ENCODE assay signal across 8 mouse cellular contexts in the genomic region with DNA sequence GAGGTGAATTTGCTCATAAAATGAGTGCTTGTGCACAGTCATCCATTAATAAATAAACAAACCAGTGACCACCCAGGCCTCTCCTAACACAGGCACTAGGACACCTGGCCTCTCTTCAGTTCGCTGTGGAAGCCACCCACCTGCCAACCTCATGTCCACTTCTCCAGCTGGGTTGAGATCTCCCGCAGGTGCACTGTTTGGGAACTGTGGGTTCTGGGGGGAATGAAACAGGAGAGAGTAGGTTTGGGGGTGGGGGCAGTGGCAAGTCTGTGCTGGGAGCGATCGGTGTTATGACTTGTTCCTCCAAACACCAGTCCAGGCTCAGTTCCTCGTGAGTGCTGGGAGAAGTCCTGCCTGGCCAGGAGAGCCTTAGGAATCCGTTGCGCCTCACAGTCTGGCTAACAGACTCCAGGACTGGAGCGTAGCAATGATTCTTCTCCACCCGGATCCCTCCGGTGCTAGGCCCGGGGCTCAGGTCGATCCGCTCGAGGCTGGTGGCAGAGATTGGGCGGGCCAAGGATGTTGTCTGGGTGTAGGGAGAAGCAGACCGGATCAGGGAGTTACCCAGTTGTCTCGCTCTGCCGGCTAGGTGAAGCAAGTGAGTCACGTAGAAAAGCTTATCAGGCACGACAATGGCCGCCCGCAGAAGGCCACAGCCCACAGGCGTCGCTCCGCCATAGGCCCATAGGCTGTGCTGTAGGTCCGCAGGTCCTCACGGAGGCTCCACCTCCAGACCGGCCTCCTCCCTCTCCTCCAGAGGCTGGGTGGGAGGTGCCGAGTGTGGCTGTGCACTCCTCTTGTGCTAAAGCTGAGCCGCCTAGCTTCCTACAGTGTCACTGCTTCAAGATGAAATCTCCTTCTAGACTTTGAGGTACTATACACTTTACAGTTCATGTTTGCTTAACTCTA. TPM values are rescaled to one million over a fixed set of nuclear protein-coding genes. Genes with fewer than 3 reads are reported as not detected.
A peak's percentile ranks its signal among the peaks of the same experiment; 100 is the strongest.
DNase-seq lines count a peak whose midpoint lies in the region; ATAC-seq and TF ChIP-seq lines count a peak whose summit lies in the region.

Fam3a (minus strand) TSS at position 738 of the 909 bp plus-strand sequence.
Ikbkg (plus strand) TSS at position 756 of the 909 bp plus-strand sequence.

- peak; percentile 72 for TF ChIP-seq CTCF in midbrain, postnatal 0 days (IDR thresholded peaks at IDR 0.05)

- peak; percentile 97 for ATAC-seq in embryonic facial prominence, embryonic 13.5 days (ENCODE audit: insufficient number of reproducible peaks, insufficient read depth, low FRiP score, low TSS enrichment, low read depth)
- ATAC-seq in limb, embryonic 14.5 days (ENCODE audit: low FRiP score, low read depth), result peak; percentile 100
- peak; percentile 99 for ATAC-seq in midbrain, postnatal 0 days (ENCODE audit: low FRiP score)

- H3K27ac ChIP-seq in embryonic facial prominence, embryonic 13.5 days, result peak within 1 kb of the TSS; percentile 86
- peak within 1 kb of the TSS; percentile 83 for H3K27ac ChIP-seq in limb, embryonic 14.5 days (replicated peaks; ENCODE audit: low read depth, low read length)
- H3K27ac ChIP-seq in midbrain, postnatal 0 days (ENCODE audit: low read depth, low read length), result peak within 1 kb of the TSS; percentile 85

- 18% methylated on average over 30 of the region's 30 CpGs for WGBS in embryonic facial prominence, embryonic 13.5 days
- 17% methylated on average over 29 of the region's 30 CpGs for WGBS in limb, embryonic 14.5 days
- WGBS in midbrain, postnatal 0 days, result 22% methylated on average over 29 of the region's 30 CpGs

- peak; percentile 90 for DNase-seq in 3134 (ENCODE audit: extremely low read depth, insufficient read length, low spot score)
- DNase-seq in adrenal gland, postnatal 36 days, result peak; percentile 88 to 89
- peak; percentile 80 to 92 for DNase-seq in heart, adult 18-20 months
- peak; percentile 79 to 83 for DNase-seq in kidney, adult 8-10 months
- DNase-seq in limb, embryonic 14.5 days (ENCODE audit: low spot score), result peak; percentile 85
- peak; percentile 93 for DNase-seq in midbrain, postnatal 0 days (ENCODE audit: low spot score)
- DNase-seq in spleen, postnatal 14 days (ENCODE audit: low spot score in 2 of 2), result peak; percentile 67 to 71

- H3K36me3 ChIP-seq in embryonic facial prominence, embryonic 13.5 days, result no peaks in the 10 kb centered on the region
- peaks cover 1% of the 10 kb centered on the region; the same call in 1 of the 2 replicates for H3K36me3 ChIP-seq in limb, embryonic 14.5 days (ENCODE audit: control insufficient read depth, insufficient read depth, low read length)
- H3K36me3 ChIP-seq in midbrain, postnatal 0 days (ENCODE audit: insufficient read depth, low read length), result no peaks in the 10 kb centered on the region

- peak within 1 kb of the TSS; percentile 54 for H3K4me3 ChIP-seq in embryonic facial prominence, embryonic 13.5 days
- H3K4me3 ChIP-seq in limb, embryonic 14.5 days (replicated peaks; ENCODE audit: low read length), result peak within 1 kb of the TSS; percentile 52
- peak within 1 kb of the TSS; percentile 46 for H3K4me3 ChIP-seq in midbrain, postnatal 0 days (ENCODE audit: low read depth, low read length)

- H3K9me3 ChIP-seq in embryonic facial prominence, embryonic 13.5 days, result no peaks in the 10 kb centered on the region
- H3K9me3 ChIP-seq in limb, embryonic 14.5 days (ENCODE audit: control insufficient read depth, low read length), result no peaks in the 10 kb centered on the region
- H3K9me3 ChIP-seq in midbrain, postnatal 0 days (ENCODE audit: low read length), result no peaks in the 10 kb centered on the region

- TF ChIP-seq POLR2A in limb, embryonic 14.5 days (IDR thresholded peaks at IDR 0.05; ENCODE audit: borderline replicate concordance, extremely low read depth, insufficient read depth, insufficient read length), result peak; percentile 36; the same call in 1 of the 2 replicates

- H3K27me3 ChIP-seq in embryonic facial prominence, embryonic 13.5 days, result no peaks in the 10 kb centered on the region
- H3K27me3 ChIP-seq in limb, embryonic 14.5 days (ENCODE audit: control insufficient read depth, insufficient read depth, low read length), result no peaks in the 10 kb centered on the region
- no peaks in the 10 kb centered on the region for H3K27me3 ChIP-seq in midbrain, postnatal 0 days (ENCODE audit: insufficient read depth, low read length)

- H3K4me2 ChIP-seq in embryonic facial prominence, embryonic 13.5 days, result peak within 1 kb of the TSS; percentile 64
- peak within 1 kb of the TSS; percentile 54 for H3K4me2 ChIP-seq in limb, embryonic 14.5 days (replicated peaks; ENCODE audit: low read depth, low read length, severe bottlenecking)
- peak within 1 kb of the TSS; percentile 58 for H3K4me2 ChIP-seq in midbrain, postnatal 0 days (ENCODE audit: low read depth, low read length, poor library complexity, severe bottlenecking)

- peak within 1 kb of the TSS; percentile 83 for H3K9ac ChIP-seq in embryonic facial prominence, embryonic 13.5 days
- H3K9ac ChIP-seq in limb, embryonic 14.5 days (ENCODE audit: low read depth, low read length, severe bottlenecking), result peak within 1 kb of the TSS; percentile 82
- peak within 1 kb of the TSS; percentile 72 for H3K9ac ChIP-seq in midbrain, postnatal 0 days (replicated peaks; ENCODE audit: low read length, poor library complexity, severe bottlenecking)

- H3K4me1 ChIP-seq in embryonic facial prominence, embryonic 13.5 days, result 0 out of 2 replicates have a peak, but pooled peaks cover 4% of the 10 kb centered on the region
- no peaks in the 10 kb centered on the region; the same call in 1 of the 2 replicates for H3K4me1 ChIP-seq in limb, embryonic 14.5 days (ENCODE audit: control insufficient read depth, insufficient read depth, low read length)
- H3K4me1 ChIP-seq in midbrain, postnatal 0 days (ENCODE audit: insufficient read depth, low read length), result 0 out of 2 replicates have a peak, but pooled peaks cover 3% of the 10 kb centered on the region

RNA-seq across cellular contexts. Expression of gene Fam3a, which starts in this region (rescaled TPM):
- total RNA-seq in adrenal gland, postnatal 36 days (2021), result 10 to 100 TPM; 28.6 TPM
- polyA plus RNA-seq in embryonic facial prominence, embryonic 13.5 days (2015; fragmentation: Nextera tagmentation; extraction: Ambion mirVana), result 38.1 and 45.5 TPM in 2 replicates
- total RNA-seq in heart, adult 18-20 months (2021), result 10 to 100 TPM; 19.2 to 20.7 TPM
- 50.6 and 60.3 TPM in 2 replicates for polyA plus RNA-seq in limb, embryonic 14.5 days (2012; rRNA removed)
- 39.3 and 41.8 TPM in 2 replicates for polyA plus RNA-seq in limb, embryonic 14.5 days (2014; fragmentation: Nextera tagmentation; extraction: Ambion mirVana)
- 23.6 and 29.9 TPM in 2 replicates for total RNA-seq in midbrain, postnatal 0 days (2014; rRNA removed)
- 31.2 and 33.4 TPM in 2 replicates for polyA plus RNA-seq in midbrain, postnatal 0 days (2015; fragmentation: Nextera tagmentation; extraction: Ambion mirVana)

RNA-seq across cellular contexts. Expression of gene Ikbkg, which starts in this region (rescaled TPM):
- total RNA-seq in adrenal gland, postnatal 36 days (2021), result 100 to 1,000 TPM in 1 of 2 experiments, 10 to 100 TPM in 1; 71.2 to 110 TPM
- polyA plus RNA-seq in embryonic facial prominence, embryonic 13.5 days (2015; fragmentation: Nextera tagmentation; extraction: Ambion mirVana), result 17.9 and 18.8 TPM in 2 replicates
- total RNA-seq in heart, adult 18-20 months (2021), result 10 to 100 TPM; 44.7 to 51.0 TPM
- polyA plus RNA-seq in limb, embryonic 14.5 days (2012; rRNA removed), result 13.7 and 17.4 TPM in 2 replicates
- 23.9 and 25.6 TPM in 2 replicates for polyA plus RNA-seq in limb, embryonic 14.5 days (2014; fragmentation: Nextera tagmentation; extraction: Ambion mirVana)
- 20.4 and 24.7 TPM in 2 replicates for total RNA-seq in midbrain, postnatal 0 days (2014; rRNA removed)
- polyA plus RNA-seq in midbrain, postnatal 0 days (2015; fragmentation: Nextera tagmentation; extraction: Ambion mirVana), result 11.5 and 12.4 TPM in 2 replicates

Comparison
In these comparisons a context has a peak if more than half of its experiments do, and no peak if none do; other contexts are left out.
1. Peak in every context shown above with its lines: DNase-seq, ATAC-seq, H3K4me3 ChIP-seq and H3K27ac ChIP-seq.